Mouse (Mus musculus): Measurements from ENCODE around the gene Msln.

Msln gene

GRCm38 (mm10) chr17:25754241-25754640 lies at the start of gene Msln:
Gene Msln (minus strand): TSS chr17:25754378.
- no peak for DNase-seq

GRCm38 (mm10) chr17:25802825-25803517 lies 48.8 kb upstream of the Msln start:
- DNase-seq = peak; percentile 59 to 77

DNA sequence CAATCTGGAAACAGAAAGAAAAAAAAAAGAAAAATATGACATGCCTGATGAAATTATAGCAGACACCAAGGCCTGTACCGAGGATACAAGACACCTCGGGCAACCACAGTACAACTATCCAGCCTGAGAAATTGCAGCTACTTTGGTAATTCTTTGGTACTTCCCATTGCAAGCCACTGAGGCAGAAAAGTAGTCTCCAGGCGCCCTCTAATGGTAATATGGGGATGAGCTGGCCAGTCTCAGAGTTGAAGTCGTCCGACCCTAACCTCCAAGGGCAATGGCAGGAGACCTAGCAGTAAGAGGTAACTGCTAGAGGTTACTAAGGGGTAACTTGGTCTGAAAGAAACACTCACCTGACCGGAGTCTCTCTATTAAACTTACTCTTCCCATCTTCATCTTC lies 46.9 kb upstream of the Msln start:
- peak; percentile 78 to 80 for DNase-seq

DNA sequence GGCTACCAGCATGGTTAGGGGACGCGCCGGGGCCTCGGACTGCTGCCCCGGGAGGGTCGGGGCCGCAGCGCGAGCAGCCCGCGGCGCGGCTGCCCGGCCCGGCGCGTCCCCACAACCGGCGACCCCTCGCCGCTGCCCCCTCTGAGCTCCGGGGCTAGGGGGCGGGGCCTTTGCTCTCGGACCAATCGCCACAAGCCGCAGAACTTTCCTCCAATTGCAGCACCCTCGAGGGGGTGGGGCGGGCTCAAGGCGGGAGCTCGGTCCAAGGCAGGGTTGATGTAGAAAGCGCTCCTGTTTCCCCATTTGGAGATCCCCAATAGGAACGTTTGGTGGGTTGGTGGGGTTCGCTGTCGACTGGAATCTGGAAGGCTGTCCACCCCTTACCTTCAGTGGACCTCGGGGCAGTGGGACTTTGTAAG lies 42.8 kb upstream of the Msln start, which contains the start of gene Metrn:
Gene Metrn, minus strand, starts transcription at position 186 of the 419 bp plus-strand sequence.
- DNase-seq = peak; percentile 73 to 81

- DNase-seq = no peak
These were observed 42.1 kb upstream of the Msln start for GRCm38 (mm10) chr17:25796211-25796771.

DNA sequence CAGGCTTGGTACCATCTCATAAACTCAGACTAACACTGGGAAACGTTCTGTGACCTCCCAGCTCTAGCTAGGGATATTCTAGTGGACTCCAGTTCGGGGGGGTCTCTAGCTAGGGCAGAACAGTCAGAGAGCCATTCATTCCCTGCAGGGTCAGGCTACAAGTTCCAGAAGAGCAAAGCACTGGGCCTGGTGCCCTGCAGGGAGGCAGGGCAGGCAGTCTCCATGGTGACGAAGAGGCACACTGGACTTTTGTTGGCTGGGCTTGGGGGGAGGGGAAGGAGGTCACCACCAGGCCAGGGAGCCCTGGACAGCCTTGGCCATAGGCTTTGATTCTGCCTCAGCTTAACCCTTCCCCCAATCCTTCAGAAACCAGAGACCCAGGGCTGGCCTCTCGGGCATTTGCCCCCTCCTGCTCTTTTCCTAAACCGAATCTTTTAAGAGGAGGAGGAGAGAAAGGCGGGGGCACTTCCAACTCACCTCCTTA lies 41.5 kb upstream of the Msln start, which contains the start of gene AC134908.4:
Gene AC134908.4, minus strand, starts transcription at position 51 of the 484 bp plus-strand sequence.
- DNase-seq = no peak

DNA sequence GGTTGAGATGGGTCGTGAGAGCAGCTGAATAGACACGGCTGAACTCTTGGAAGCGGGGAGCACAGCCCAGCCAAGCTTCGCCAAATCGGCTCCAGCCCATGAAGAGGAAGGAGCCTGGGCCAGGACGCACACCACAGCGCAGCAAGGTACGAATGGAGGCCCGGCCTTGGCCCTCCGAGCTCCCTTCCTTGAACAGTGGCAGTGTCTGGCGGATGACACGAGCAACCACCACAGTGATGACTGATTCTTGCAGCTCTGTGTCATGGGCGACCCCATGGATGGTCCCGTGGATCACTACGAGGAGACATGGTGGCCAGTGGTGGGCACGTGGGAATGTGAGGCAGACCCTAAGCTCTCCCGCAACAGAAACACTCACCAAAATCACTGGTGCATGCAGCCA lies 40.8 kb upstream of the Msln start:
- DNase-seq = no peak

- DNase-seq = no peak
These were observed 40.0 kb upstream of the Msln start for GRCm38 (mm10) chr17:25794197-25794596.

DNA sequence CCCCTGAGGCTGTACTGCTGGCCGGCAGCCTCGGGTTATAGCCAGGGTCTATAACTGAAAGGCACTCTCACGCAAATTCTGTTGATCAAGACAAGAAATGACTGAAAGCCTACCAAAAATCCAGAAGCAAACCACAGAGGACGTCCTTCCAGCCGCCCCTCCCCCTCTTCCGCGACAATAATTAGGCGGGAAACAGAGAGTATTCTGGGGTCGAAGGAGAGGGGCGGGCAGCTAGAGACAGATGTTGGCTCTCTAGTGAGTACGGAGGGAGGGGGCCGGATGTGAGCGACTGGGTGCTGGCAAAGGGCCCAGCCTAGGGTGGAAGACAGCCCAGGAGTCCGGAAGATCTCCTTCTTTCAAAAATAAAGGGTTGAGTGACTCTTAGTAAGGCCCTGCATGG lies 38.4 kb upstream of the Msln start, which contains the start of gene Fam173a:
Gene Fam173a, minus strand, starts transcription at position 287 of the 400 bp plus-strand sequence.
- peak; percentile 65 to 73 for DNase-seq

DNA sequence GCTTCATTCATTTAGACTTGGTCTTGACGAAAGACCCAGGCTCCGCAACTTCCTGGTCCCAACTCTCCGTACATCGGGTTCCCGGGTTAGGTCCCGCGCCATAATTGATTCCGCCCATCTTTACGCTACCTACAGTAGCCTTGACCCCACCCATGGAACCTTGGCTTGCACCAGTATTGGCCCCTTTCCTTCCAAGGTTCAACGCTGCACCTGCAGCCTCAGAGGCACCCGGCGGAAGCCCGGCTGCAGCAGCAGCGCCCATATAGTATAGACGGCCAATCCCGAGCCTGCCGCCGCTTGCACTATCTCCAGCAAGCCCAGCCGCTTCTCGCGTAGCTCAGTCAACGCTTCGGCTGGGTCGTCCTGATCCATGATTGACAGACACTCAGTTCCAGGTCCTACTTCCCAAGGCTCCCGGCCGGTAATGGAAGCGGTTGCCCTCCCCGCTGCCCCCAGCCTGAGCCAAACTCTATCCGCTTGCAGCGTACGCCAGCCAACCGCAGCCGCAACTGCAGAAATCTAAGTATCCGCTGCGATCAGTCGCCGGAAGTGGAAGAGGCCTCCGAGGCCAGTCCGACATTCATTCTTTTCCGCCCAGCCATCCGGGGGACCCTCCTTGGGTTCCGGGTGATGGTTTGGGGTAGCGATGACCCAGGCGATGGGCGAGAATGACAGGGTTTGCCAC lies 37.8 kb upstream of the Msln start:
- DNase-seq = peak; percentile 94

GRCm38 (mm10) chr17:25791320-25791842 lies 37.2 kb upstream of the Msln start:
- peak in 1 of 2 experiments; percentile 55 for DNase-seq

DNA sequence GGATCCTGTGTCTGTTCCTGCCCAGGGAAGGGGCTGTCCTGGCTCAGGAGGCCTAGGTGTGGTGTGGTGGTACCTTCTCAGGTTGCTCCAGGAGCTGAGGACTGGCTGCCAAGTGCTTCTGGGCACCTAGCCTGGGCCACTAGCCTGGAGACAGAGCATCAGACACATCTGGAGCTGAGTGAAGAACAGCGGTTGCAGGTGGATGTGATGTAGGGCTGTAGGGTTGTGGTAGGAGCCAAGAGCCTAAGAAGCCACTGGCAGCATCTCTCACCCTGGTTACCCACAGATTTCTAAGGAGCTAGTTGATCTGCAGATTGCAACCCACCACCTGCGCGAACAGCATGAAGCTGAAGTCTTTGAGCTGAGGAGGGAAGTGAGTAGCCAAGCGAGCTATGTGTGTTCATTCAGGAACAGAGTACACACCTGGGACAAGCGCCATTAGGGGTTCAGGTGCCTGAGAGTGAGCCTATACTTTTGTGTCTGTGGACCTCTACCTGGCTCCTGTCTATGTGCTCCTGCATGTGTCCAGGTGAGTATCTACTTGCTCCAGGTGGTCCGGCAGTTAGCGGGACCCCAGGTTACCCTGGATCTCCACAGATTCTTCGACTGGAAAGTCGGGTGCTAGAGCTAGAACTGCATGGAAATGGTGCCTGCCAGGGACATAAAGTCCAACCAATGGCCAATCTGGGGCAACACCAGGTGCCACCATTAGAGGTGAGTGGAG lies 32.8 kb upstream of the Msln start:
- no peak for DNase-seq

DNA sequence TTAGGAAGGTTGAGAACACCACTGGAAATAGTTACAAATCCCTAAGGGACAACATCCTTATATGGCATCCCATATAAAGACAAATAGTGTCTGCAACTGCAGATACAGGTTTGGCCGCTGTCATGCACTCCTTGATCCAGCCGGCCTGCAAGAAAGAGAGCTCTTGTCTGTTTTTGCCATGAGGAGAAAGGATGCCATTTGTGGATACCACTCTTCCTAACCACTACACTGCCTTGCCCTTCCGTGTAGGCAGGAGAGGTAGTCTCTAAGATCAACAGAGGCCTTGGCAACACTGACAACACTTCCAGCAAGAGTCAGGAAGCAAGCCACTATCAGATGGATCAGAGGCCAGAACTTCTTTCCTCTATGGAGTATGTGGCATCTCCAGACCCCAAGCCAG lies 32.1 kb upstream of the Msln start, which contains the start of gene Ccdc78:
Gene Ccdc78, plus strand, starts transcription at position 301 of the 400 bp plus-strand sequence.
- DNase-seq = no peak

DNA sequence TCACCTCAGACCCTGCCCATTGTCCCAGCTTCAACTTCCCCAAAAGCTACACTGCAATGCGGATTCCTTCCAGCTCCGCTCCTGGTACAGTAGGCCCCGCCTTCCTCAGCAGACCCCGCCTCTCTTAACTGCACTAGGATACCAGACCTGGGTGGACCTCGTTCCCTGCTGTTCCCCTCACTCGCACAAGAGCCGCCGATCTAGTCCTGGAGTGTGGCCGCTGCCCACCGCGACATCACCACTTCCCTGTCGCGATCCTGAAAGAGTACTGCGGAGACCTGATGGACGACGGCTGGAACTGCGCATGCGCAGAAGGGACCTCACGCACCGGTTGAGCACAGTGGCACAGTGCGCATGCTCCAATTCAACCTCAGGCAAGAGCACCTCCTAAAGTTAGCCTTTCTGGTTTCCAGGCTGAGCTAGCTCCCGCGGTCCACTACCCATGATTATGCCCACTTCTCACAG lies 31.1 kb upstream of the Msln start, which contains the start of gene Haghl:
Gene Haghl, minus strand, starts transcription at position 393 of the 465 bp plus-strand sequence.
- DNase-seq = peak; percentile 98

- DNase-seq = no peak
These were observed 29.8 kb upstream of the Msln start for GRCm38 (mm10) chr17:25783861-25784574.

GRCm38 (mm10) chr17:25783086-25783485 lies 28.9 kb upstream of the Msln start:
- DNase-seq = peak; percentile 56 to 59

DNA sequence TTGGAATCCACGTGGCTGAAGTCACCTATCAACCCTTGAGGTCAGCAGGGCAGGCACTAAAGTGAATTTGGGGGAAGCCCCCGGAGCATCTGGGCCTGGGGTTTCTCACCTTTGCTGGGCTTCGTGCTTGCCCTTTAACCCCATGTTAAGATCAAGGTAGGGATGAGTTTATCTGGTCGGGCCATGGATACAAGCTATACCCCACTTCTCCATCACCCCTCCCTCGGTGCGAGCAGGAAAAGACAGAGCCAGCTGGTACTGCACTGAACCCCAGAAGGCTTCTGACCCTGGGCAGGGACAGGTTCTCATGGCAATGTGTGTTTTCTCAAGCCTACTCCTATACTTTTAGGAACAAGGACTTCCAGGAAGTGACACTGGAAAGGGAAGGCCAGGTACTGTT lies 27.2 kb upstream of the Msln start:
- DNase-seq = no peak

DNA sequence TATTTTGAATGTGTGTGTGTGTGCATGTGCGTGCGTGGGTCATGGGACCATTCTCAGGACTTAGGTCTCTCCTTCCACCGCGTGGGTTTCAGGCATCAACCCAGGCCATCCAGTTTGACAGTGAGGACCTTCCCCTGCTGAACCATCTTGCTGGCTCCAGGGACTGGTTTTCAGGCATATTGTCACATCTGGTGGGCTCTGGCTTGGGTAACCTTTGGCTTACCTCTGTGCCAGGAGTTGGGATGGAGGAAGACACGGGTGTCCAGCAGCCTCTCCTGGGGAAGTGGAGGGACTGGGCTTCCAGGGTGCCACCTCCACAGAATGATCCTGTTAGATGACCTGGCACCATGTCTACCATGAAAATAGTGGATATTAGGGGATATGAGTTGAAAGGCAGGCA lies 23.8 kb upstream of the Msln start:
- DNase-seq = no peak

- DNase-seq = no peak
These were observed 21.3 kb upstream of the Msln start for GRCm38 (mm10) chr17:25775318-25776062.

DNA sequence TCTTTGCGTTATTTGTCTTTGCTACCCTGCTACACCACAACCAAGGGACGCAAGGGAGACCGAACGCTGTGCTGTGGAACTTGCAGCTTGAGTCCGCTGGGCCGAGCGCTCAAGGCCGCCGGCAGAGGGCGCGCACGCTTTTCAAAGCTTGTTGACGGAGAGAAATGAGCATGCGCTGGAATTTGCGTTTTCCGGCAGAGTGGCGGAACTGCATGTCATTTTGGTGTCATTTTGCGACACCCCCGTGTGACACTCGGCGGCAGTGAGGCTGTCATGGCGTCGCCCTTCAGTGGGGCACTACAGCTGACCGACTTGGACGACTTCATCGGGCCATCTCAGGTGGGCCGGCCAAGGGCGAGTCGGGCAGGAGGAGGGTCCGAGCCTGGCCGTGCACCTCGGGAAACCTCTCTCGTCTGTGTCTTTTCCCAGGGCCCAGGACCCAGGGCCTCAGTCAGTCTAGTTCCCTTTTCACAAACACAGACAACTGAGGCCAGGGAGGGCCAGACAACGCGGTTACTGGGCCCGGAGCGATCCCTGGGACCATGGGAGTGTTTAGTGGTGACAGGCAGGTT lies 19.5 kb upstream of the Msln start, which contains the start of gene Narfl:
Gene Narfl, plus strand, starts transcription at position 228 of the 572 bp plus-strand sequence.
- peak; percentile 99 for DNase-seq

Measured in cerebellum, postnatal 14 days (tissue).